Mouse (Mus musculus): Measurements from ENCODE around the gene Ccdc141.

DNA sequence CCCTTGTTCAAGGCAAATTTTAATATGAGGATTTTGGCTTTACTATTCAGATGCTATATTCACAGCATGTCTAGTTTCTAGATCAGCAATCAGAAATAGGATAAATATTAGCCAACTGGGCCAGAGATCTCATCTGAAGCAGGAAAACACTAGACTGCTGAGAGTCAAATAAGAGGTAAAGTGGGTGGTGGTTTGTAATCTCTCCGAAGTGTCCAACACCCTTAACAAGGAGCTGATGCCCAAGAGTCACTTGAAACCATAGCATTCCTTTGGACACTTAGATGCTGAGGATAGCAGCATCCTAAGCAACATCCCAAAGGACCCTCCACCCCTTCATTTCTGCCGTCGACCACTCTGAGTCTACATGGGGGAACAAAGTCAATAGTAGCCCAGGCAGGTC lies 5.8 kb downstream of the Ccdc141 start:
- TF ChIP-seq CTCF (IDR thresholded peaks at IDR 0.05; ENCODE audit: borderline replicate concordance, control insufficient read depth, extremely low read depth, insufficient read depth, low read length, poor library complexity), result no peak
- no peak for TF ChIP-seq POLR2A (IDR thresholded peaks at IDR 0.05; ENCODE audit: control insufficient read depth, extremely low read depth, insufficient read depth, low read length, poor library complexity)
